Mouse (Mus musculus) liver, embryonic 14.5 days (tissue): ENCODE results near the gene Tekt4. TPM values are rescaled to one million over a fixed set of nuclear protein-coding genes. Genes with fewer than 3 reads are reported as not detected.

Source experiments
- ATAC-seq: fragments of 200-750 bp; cut with Nextera tagmentation; 2 replicates; pipeline ENCODE4 v1.8.0; 2017; ENCODE audit warnings: moderate number of reproducible peaks, mild to moderate bottlenecking, moderate library complexity; ENCODE audit not compliant: insufficient read depth
- DNase-seq, 3 experiments: peaks; one replicate each; pipeline ENCODE4 v3.0.0-alpha.2; 2012 to 2013; ENCODE audit warnings: low read depth in 3 of 3, low spot score in 3 of 3
- H3K27ac ChIP-seq: fragments of 300-500 bp; sonication (generic); 2 replicates; pipeline ENCODE4 v1.5.1; 2014; ENCODE audit warnings: moderate library complexity, mild to moderate bottlenecking, control low read depth, inconsistent platforms
- H3K27me3 ChIP-seq: fragments of 300-500 bp; sonication (generic); 2 replicates; pipeline ENCODE4 v1.6.1; 2014; ENCODE audit warnings: mild to moderate bottlenecking, low read length, moderate library complexity; ENCODE audit not compliant: control insufficient read depth, insufficient read depth
- H3K36me3 ChIP-seq: fragments of 300-500 bp; sonication (generic); replicated peaks from 2 replicates; pipeline ENCODE4 v1.6.1; 2014; ENCODE audit warnings: low read depth; ENCODE audit not compliant: control insufficient read depth, insufficient read depth
- H3K4me1 ChIP-seq, 2 experiments: fragments of 200-500 bp in 1 of 2; fragments of 300-500 bp in 1 of 2; sonication (generic) in 1 of 2; replicated peaks; 2 replicates each; pipeline ENCODE4 v1.6.1; 2012 to 2014; ENCODE audit warnings: antibody characterized with exemption in 1 of 2, inconsistent platforms in 1 of 2, low read length in 1 of 2; ENCODE audit not compliant: control insufficient read depth in 2 of 2, insufficient read depth in 2 of 2
- H3K4me2 ChIP-seq: fragments of 300-500 bp; sonication (generic); 2 replicates; pipeline ENCODE4 v1.6.1; 2014; ENCODE audit warnings: low read depth, mild to moderate bottlenecking, control low read depth, moderate library complexity
- H3K4me3 ChIP-seq, 2 experiments: fragments of 200-500 bp in 1 of 2; fragments of 300-500 bp in 1 of 2; sonication (generic) in 1 of 2; 2 replicates each; pipeline ENCODE4 v1.5.1; 2012 to 2014; ENCODE audit warnings: low read depth in 2 of 2, low read length in 2 of 2, mild to moderate bottlenecking in 2 of 2, control low read depth in 1 of 2, inconsistent platforms in 1 of 2, moderate library complexity in 1 of 2; ENCODE audit not compliant: insufficient read depth in 1 of 2
- H3K9ac ChIP-seq: fragments of 300-500 bp; sonication (generic); replicated peaks from 2 replicates; pipeline ENCODE4 v1.6.1; 2014; ENCODE audit warnings: mild to moderate bottlenecking, control low read depth, moderate library complexity
- H3K9me3 ChIP-seq: fragments of 300-500 bp; sonication (generic); 2 replicates; pipeline ENCODE4 v1.6.1; 2016; ENCODE audit warnings: low read length, mixed read lengths; ENCODE audit not compliant: control insufficient read depth
- CTCF ChIP-seq: IDR thresholded peaks from 2 replicates; pipeline ENCODE4 v1.5.1; 2016; ENCODE audit warnings: antibody characterized with exemption, low read depth, control low read depth
- EP300 ChIP-seq: IDR thresholded peaks from 2 replicates; pipeline ENCODE4 v1.6.1; 2016; ENCODE audit warnings: antibody characterized with exemption, low read depth
- WGBS: fragments of 180-500 bp; shearing (Covaris S2); extraction: QIAGEN DNeasy Blood & Tissue Kit; methylation state at CpG from one replicate; pipeline ENCODE4 v1.1.7; 2014; ENCODE audit not compliant: insufficient replicate concordance; 5-methylcytosine and 5-hydroxymethylcytosine counted together
- polyA plus RNA-seq, 2 experiments: library from polyadenylated mRNA; depleted of rRNA in 1 of 2; stranded (reverse) in 1 of 2; unstranded in 1 of 2; fragments of >200 nt; fragmentation: Nextera tagmentation in 1 of 2; extraction: Ambion mirVana in 1 of 2; gene quantifications; 2 replicates each; pipeline versions ENCODE4 v1.2.1 to v1.2.3; 2012 to 2014

Tekt4 gene
- polyA plus RNA-seq, 2 experiments, result 0.07 TPM; not detected in 1

GRCm38 (mm10) chr17:25420998-25421397, 33.4 kb upstream of the Tekt4 start:
- Histone ChIP-seq H3K36me3 (no peaks in the 10 kb centered on the region), H3K27me3 (no peaks in the 10 kb centered on the region), H3K4me2 (no peak overlapping the region), H3K27ac (no peak overlapping the region), H3K4me3 (no peak overlapping the region), H3K9me3 (no peaks in the 10 kb centered on the region), H3K4me1 (no peaks in the 10 kb centered on the region), H3K9ac (no peak overlapping the region)
- WGBS, result 68% methylated on average over 3 of the region's 3 CpGs
- ATAC-seq, result no peak
- no peak for DNase-seq
- TF ChIP-seq CTCF, result no peak
- TF ChIP-seq EP300, result no peak

GRCm38 (mm10) chr17:25424526-25425080, 29.8 kb upstream of the Tekt4 start:
- Histone ChIP-seq H3K27ac (no peak overlapping the region), H3K27me3 (no peaks in the 10 kb centered on the region), H3K4me3 (no peak overlapping the region), H3K9me3 (no peaks in the 10 kb centered on the region), H3K36me3 (no peaks in the 10 kb centered on the region), H3K9ac (no peak overlapping the region), H3K4me1 (no peaks in the 10 kb centered on the region), H3K4me2 (no peak overlapping the region)
- 52% methylated on average over 8 of the region's 8 CpGs for whole genome bisulfite sequencing
- DNase-seq, result no peak
- TF ChIP-seq EP300, result no peak
- TF ChIP-seq CTCF, result no peak
- ATAC-seq, result no peak

GRCm38 (mm10) chr17:25425996-25426395, 28.4 kb upstream of the Tekt4 start:
- DNase-seq (no peak), ATAC-seq (no peak)
- no peak overlapping the region for H3K4me3 ChIP-seq

GRCm38 (mm10) chr17:25427441-25427840, 27.0 kb upstream of the Tekt4 start:
- Histone ChIP-seq H3K4me3 (no peak overlapping the region), H3K27ac (no peak overlapping the region), H3K4me1 (no peaks in the 10 kb centered on the region), H3K36me3 (no peaks in the 10 kb centered on the region), H3K9ac (no peak overlapping the region), H3K27me3 (peaks cover 10% of the 10 kb centered on the region), H3K4me2 (no peak overlapping the region), H3K9me3 (no peaks in the 10 kb centered on the region)
- DNase-seq (no peak), ATAC-seq (no peak)
- TF ChIP-seq CTCF, result no peak
- no peak for TF ChIP-seq EP300
- WGBS, result 39% methylated on average over 10 of the region's 10 CpGs

More at GRCm38 (mm10) chr17:25425996-25426395, 28.4 kb upstream of the Tekt4 start:
- H3K27me3 ChIP-seq, result no peaks in the 10 kb centered on the region; the same call in 1 of the 2 replicates
- H3K9ac ChIP-seq, result no peak overlapping the region
- 55% methylated on average over 2 of the region's 2 CpGs for WGBS
- no peak overlapping the region for H3K4me2 ChIP-seq
- H3K27ac ChIP-seq, result no peak overlapping the region
- no peaks in the 10 kb centered on the region for H3K4me1 ChIP-seq
- no peaks in the 10 kb centered on the region for H3K36me3 ChIP-seq
- TF ChIP-seq EP300 (no peak), CTCF (no peak)
- no peaks in the 10 kb centered on the region for H3K9me3 ChIP-seq

GRCm38 (mm10) chr17:25429240-25429639, 25.2 kb upstream of the Tekt4 start:
- H3K36me3 ChIP-seq, result no peaks in the 10 kb centered on the region
- no peak overlapping the region for H3K27ac ChIP-seq
- no peak overlapping the region for H3K4me2 ChIP-seq
- no peaks in the 10 kb centered on the region for H3K9me3 ChIP-seq
- no peak for TF ChIP-seq CTCF
- no peak for TF ChIP-seq EP300
- 29% methylated on average over 5 of the region's 5 CpGs for WGBS
- DNase-seq (no peak), ATAC-seq (no peak)
- no peaks in the 10 kb centered on the region for H3K4me1 ChIP-seq
- H3K4me3 ChIP-seq, result no peak overlapping the region
- H3K27me3 ChIP-seq, result peaks cover 28% of the 10 kb centered on the region
- no peak overlapping the region for H3K9ac ChIP-seq
